Mouse (Mus musculus) heart, postnatal 0 days (tissue): ENCODE data around the gene Ltbp4.

Experiments
- CTCF ChIP-seq: IDR thresholded peaks from 2 replicates; pipeline ENCODE4 v1.5.1; 2016; ENCODE audit warnings: antibody characterized with exemption, control low read depth, low read depth
- EP300 ChIP-seq: IDR thresholded peaks from 2 replicates; pipeline ENCODE4 v1.6.1; 2016; ENCODE audit warnings: antibody characterized with exemption, low read depth

GRCm38 (mm10) chr7:27355745-27356240 is 18.3 kb upstream of the Ltbp4 start, which contains the start of gene Shkbp1:
- no peak for TF ChIP-seq CTCF
- no peak for TF ChIP-seq EP300
